Comparison of ENCODE assay signal across 10 mouse cellular contexts in the genomic region with DNA sequence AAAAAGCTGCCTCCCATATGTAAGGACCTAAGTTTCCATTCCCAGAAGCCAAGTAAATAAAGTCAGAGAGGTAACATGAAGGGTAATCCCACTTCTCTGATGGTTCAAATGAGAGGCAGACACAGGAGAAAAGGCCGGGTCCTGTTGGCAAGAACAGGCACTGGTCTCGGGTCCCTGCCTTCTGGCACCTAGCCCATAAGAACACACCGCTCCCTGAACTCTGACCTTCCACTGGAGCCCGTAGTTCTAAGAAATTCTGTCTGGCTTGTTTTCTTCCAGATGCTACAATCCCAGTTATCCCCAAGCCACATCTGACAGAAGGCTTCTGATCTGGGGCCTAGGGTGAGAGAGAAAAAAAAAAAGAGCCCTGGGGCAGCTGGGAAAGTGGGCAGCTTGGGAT. TPM values are rescaled to one million over a fixed set of nuclear protein-coding genes. Genes with fewer than 3 reads are reported as not detected.
DNase-seq lines count a peak whose midpoint lies in the region; ATAC-seq and TF ChIP-seq lines count a peak whose summit lies in the region.
"Had no signal": no experiment of that assay in that cellular context is flagged by ENCODE, and none has a peak within 500 bp of the region (broad histone marks: within the 10 kb centered on the region; RNA-seq: fewer than 3 reads in every experiment).

No protein-coding gene starts in this region.

- no peak overlapping the region for H3K4me2 ChIP-seq in midbrain, embryonic 12.5 days (replicated peaks)
- no peak overlapping the region for H3K4me2 ChIP-seq in midbrain, embryonic 11.5 days

- peak overlapping the region; percentile 26 for H3K4me3 ChIP-seq in heart, adult 2 months
- no peak overlapping the region for H3K4me3 ChIP-seq in midbrain, embryonic 12.5 days
- H3K4me3 ChIP-seq in midbrain, embryonic 11.5 days (ENCODE audit: low read depth, low read length): no peak overlapping the region
- no peak overlapping the region; the same call in 1 of the 2 replicates for H3K4me3 ChIP-seq in small intestine, adult 2 months (ENCODE audit: low read depth, low read length)

- peaks cover 18% of the 10 kb centered on the region for H3K4me1 ChIP-seq in heart, adult 2 months (ENCODE audit: control insufficient read depth, insufficient read depth, low read length)
- peaks cover 29% of the 10 kb centered on the region for H3K4me1 ChIP-seq in midbrain, embryonic 12.5 days
- H3K4me1 ChIP-seq in midbrain, embryonic 11.5 days (ENCODE audit: control insufficient read depth, insufficient read depth, low read length): peaks cover 6% of the 10 kb centered on the region
- H3K4me1 ChIP-seq in small intestine, adult 2 months (ENCODE audit: control insufficient read depth, insufficient read depth, insufficient read length, low read length): peaks cover 8% of the 10 kb centered on the region

- no peak for TF ChIP-seq CTCF in heart, adult 2 months (IDR thresholded peaks at IDR 0.05)
- no peak for TF ChIP-seq CTCF in small intestine, adult 2 months (IDR thresholded peaks at IDR 0.05; ENCODE audit: extremely low read depth, insufficient read length, insufficient replicate concordance, low read depth, low read length)

- no peak overlapping the region; the same call in 1 of the 2 replicates for H3K9ac ChIP-seq in heart, adult 2 months (ENCODE audit: low read depth, low read length)
- no peak overlapping the region; the same call in 1 of the 2 replicates for H3K9ac ChIP-seq in midbrain, embryonic 12.5 days (replicated peaks)
- H3K9ac ChIP-seq in midbrain, embryonic 11.5 days (ENCODE audit: low read length): no peak overlapping the region

- H3K27ac ChIP-seq in heart, adult 2 months: peak overlapping the region; percentile 73
- peak overlapping the region; percentile 73 for H3K27ac ChIP-seq in midbrain, embryonic 12.5 days (replicated peaks)
- H3K27ac ChIP-seq in midbrain, embryonic 11.5 days (ENCODE audit: low read depth, low read length): no peak overlapping the region
- peak overlapping the region; percentile 47 for H3K27ac ChIP-seq in small intestine, adult 2 months (ENCODE audit: insufficient read depth, low read depth, low read length)

- peaks cover 8% of the 10 kb centered on the region; the same call in 1 of the 2 replicates for H3K36me3 ChIP-seq in heart, adult 2 months (ENCODE audit: control insufficient read depth, insufficient read depth, low read length)
- H3K36me3 ChIP-seq in midbrain, embryonic 12.5 days: no peaks in the 10 kb centered on the region
- no peaks in the 10 kb centered on the region; the same call in 1 of the 2 replicates for H3K36me3 ChIP-seq in midbrain, embryonic 11.5 days (ENCODE audit: control insufficient read depth, insufficient read depth, low read length)
- H3K36me3 ChIP-seq in small intestine, adult 2 months (ENCODE audit: control insufficient read depth, insufficient read depth, low read length): no peaks in the 10 kb centered on the region

- no peak for TF ChIP-seq POLR2A in heart, adult 2 months (IDR thresholded peaks at IDR 0.05; ENCODE audit: insufficient read depth, low read depth, low read length)
- TF ChIP-seq POLR2A in small intestine, adult 2 months (IDR thresholded peaks at IDR 0.05; ENCODE audit: low read depth, low read length): no peak

- intact Hi-C loops in heart, adult 2 months (cut with DNase I): loop anchor here (5.0 kb wide), 1 partner anchor 34 kb away; a partner anchor contains a TSS

- H3K9me3 ChIP-seq in midbrain, embryonic 12.5 days: no peaks in the 10 kb centered on the region
- no peaks in the 10 kb centered on the region for H3K9me3 ChIP-seq in midbrain, embryonic 11.5 days (ENCODE audit: control insufficient read depth, low read length)

- no peaks in the 10 kb centered on the region for H3K27me3 ChIP-seq in heart, adult 2 months (ENCODE audit: control insufficient read depth, insufficient read depth, low read length)
- no peaks in the 10 kb centered on the region for H3K27me3 ChIP-seq in midbrain, embryonic 12.5 days
- H3K27me3 ChIP-seq in midbrain, embryonic 11.5 days (ENCODE audit: control insufficient read depth, insufficient read depth, low read length): no peaks in the 10 kb centered on the region
- H3K27me3 ChIP-seq in small intestine, adult 2 months (ENCODE audit: control insufficient read depth, insufficient read depth, low read length): no peaks in the 10 kb centered on the region

- DNase-seq in heart, adult 2 months: no peak
- DNase-seq in heart, postnatal 4 days: no peak
- no peak for DNase-seq in midbrain, embryonic 11.5 days (ENCODE audit: low spot score, missing footprints)
- DNase-seq in kidney, adult 9 months: peak; percentile 79
- DNase-seq in layer of hippocampus, adult 11-12 months (ENCODE audit: low spot score): no peak
- no peak for DNase-seq in frontal cortex, postnatal 25 days (ENCODE audit: low spot score in 2 of 2)
- DNase-seq: B cell, adult 2 months had no signal

- peaks cover 17% of the 10 kb centered on the region for H3K79me2 ChIP-seq in heart, adult 2 months (replicated peaks; ENCODE audit: control insufficient read depth, insufficient read depth, low read length)

- no peak for TF ChIP-seq EP300 in heart, adult 2 months (IDR thresholded peaks at IDR 0.05; ENCODE audit: insufficient read depth, low read depth, low read length)

- 37% methylated on average over 4 of the region's 4 CpGs for WGBS in heart, adult 2 months
- 74% methylated on average over 4 of the region's 4 CpGs for WGBS in midbrain, embryonic 12.5 days
- WGBS in midbrain, embryonic 11.5 days: 80% methylated on average over 4 of the region's 4 CpGs
- WGBS in small intestine, adult 2 months: 5% methylated on average over 4 of the region's 4 CpGs

- no peak for ATAC-seq in midbrain, embryonic 12.5 days (ENCODE audit: low FRiP score, low read depth)
- ATAC-seq in midbrain, embryonic 11.5 days (ENCODE audit: low FRiP score): no peak

RNA-seq across cellular contexts. Expression of a gene that starts 34.7 kb away (rescaled TPM):
- total RNA-seq in heart, adult 2 months (2021): 1 to 10 TPM; 1.1 to 1.3 TPM
- polyA plus RNA-seq in heart, adult 2 months (2012; rRNA removed): 2.0 and 2.2 TPM in 2 replicates
- total RNA-seq in heart, postnatal 4 days (2021): 10 to 100 TPM; 10.2 to 10.6 TPM
- polyA plus RNA-seq in midbrain, embryonic 12.5 days (2016; fragmentation: Nextera tagmentation; extraction: Ambion mirVana): 96.5 and 98.9 TPM in 2 replicates
- 85.3 and 92.0 TPM in 2 replicates for polyA plus RNA-seq in midbrain, embryonic 11.5 days (2014; fragmentation: Nextera tagmentation; extraction: Ambion mirVana)
- polyA plus RNA-seq in small intestine, adult 2 months (2012; rRNA removed): 8.7 and 14.7 TPM in 2 replicates
- total RNA-seq: megakaryocyte progenitor cell, adult 5-6 weeks had no signal

RNA-seq across cellular contexts. Expression of a gene that starts 35.7 kb away (rescaled TPM):
- total RNA-seq in heart, adult 2 months (2021): 10 to 100 TPM; 28.1 to 28.3 TPM
- polyA plus RNA-seq in heart, adult 2 months (2012; rRNA removed): 22.8 and 28.5 TPM in 2 replicates
- total RNA-seq in heart, postnatal 4 days (2021): 10 to 100 TPM; 56.0 to 65.3 TPM
- polyA plus RNA-seq in midbrain, embryonic 12.5 days (2016; fragmentation: Nextera tagmentation; extraction: Ambion mirVana): 111 and 118 TPM in 2 replicates
- 118 and 131 TPM in 2 replicates for polyA plus RNA-seq in midbrain, embryonic 11.5 days (2014; fragmentation: Nextera tagmentation; extraction: Ambion mirVana)
- polyA plus RNA-seq in small intestine, adult 2 months (2012; rRNA removed): 28.4 and 33.8 TPM in 2 replicates
